Mouse (Mus musculus) spleen, postnatal 4 days (tissue): ENCODE measurements around the gene Nptx2.

ENCODE experiments used
- DNase-seq, 2 experiments: peaks; one replicate each; pipeline ENCODE4 v3.0.0; 2022; ENCODE audit warnings: low spot score in 2 of 2

Nptx2 gene

DNA sequence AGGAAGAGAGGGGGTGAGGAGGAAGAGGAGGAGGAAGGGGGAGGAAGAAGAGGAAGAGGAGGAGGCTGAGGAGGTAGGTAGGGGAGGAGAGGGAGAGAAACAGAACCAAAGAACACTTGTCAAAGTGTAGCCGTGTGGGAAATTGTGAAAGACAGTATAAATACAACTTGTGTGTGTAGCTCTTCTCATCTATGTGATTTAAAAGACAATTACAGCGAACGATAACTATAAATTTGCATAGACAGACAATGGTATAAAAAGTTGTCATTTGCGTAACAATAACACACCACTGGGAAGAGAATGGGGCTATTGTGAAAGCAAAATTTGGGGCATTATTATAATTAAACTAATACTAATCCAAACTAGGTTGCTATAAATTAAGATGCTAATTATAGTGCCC lies 20.0 kb downstream of the Nptx2 start:
- DNase-seq: no peak

GRCm38 (mm10) chr5:144585100-144585499 lies 39.4 kb downstream of the Nptx2 start:
- no peak for DNase-seq

DNA sequence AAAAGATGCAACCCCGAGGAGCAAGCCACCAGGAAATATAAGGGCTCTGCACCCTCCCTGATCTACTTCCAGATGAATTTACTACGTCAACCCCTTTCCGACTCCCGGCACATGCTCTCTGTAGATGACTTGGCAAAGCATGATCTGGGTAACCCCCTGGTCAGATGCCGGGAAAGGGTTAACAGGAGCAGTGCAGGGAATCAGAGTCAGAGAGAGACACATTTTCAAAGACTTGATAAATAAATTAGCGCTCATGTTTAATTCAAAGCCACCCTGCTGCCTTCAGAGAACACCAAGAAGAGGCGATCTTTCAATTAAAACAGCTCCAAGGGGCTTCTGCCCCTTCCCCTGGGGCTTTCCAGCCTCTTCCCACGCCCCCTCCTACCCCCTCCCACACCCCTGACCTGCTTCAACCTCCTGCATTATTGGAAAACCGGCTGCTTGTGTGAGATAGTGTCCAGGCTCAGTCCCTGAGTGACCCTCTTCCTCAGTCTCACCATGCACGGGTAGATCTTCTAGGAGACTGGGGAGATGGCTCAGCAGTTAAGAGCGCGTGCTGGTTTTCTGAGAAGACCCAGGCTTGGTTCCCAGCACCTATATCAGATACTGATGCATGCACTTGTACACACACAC lies 45.7 kb downstream of the Nptx2 start:
- DNase-seq: no peak

DNA sequence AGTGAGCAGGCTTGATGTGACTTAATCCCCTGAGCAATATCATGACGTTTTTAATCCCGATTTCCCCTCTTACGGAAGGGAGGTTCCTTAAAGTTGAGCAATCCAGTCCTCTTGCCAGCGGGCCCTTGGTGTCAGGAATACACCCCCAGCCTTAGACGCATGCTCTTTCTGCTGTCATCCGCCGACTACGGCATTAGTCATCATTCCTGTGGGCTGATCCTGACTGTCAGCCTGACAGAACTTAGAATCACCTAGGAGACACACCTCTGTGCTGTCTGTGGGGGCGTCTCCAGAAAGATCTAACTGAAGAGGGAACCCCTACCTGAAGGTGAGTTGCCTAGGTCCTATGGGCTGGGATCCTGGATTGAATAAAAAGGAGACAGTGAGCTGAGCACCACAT lies 49.1 kb downstream of the Nptx2 start:
- DNase-seq: no peak
